10 mouse cellular contexts compared by ENCODE assay signal in genomic region chr19:4170723-4171392, GRCm38 (mm10). TPM values are rescaled to one million over a fixed set of nuclear protein-coding genes. Genes with fewer than 3 reads are reported as not detected.
DNase-seq lines count a peak whose midpoint lies in the region; ATAC-seq and TF ChIP-seq lines count a peak whose summit lies in the region.
"Had no signal": no experiment of that assay in that cellular context is flagged by ENCODE, and none has a peak within 500 bp of the region (broad histone marks: within the 10 kb centered on the region; RNA-seq: fewer than 3 reads in every experiment).

No protein-coding gene starts in this region.

- no peak for TF ChIP-seq CTCF in heart, adult 2 months (IDR thresholded peaks at IDR 0.05)
- no peak for TF ChIP-seq CTCF in E14TG2a.4 (conservative IDR thresholded peaks at IDR 0.05; ENCODE audit: low read length)

- WGBS in heart, adult 2 months: 81% methylated on average over 10 of the region's 10 CpGs
- 86% methylated on average over 10 of the region's 10 CpGs for WGBS in heart, embryonic 11.5 days (ENCODE audit: insufficient replicate concordance)
- 81% methylated on average over 10 of the region's 10 CpGs for WGBS in kidney, embryonic 14.5 days

- no peak overlapping the region for H3K4me3 ChIP-seq in heart, adult 2 months
- H3K4me3 ChIP-seq in heart, embryonic 11.5 days (ENCODE audit: low read depth, low read length): no peak overlapping the region
- no peak overlapping the region for H3K4me3 ChIP-seq in kidney, embryonic 14.5 days (ENCODE audit: low read length)
- peak overlapping the region; percentile 84 for H3K4me3 ChIP-seq in E14TG2a.4 (replicated peaks; ENCODE audit: low read length)

- no peak for TF ChIP-seq POLR2A in heart, adult 2 months (IDR thresholded peaks at IDR 0.05; ENCODE audit: insufficient read depth, low read depth, low read length)

- H3K27ac ChIP-seq in heart, adult 2 months: peak overlapping the region; percentile 92
- H3K27ac ChIP-seq in heart, embryonic 11.5 days (ENCODE audit: low read depth, low read length): no peak overlapping the region
- H3K27ac ChIP-seq in kidney, embryonic 14.5 days (ENCODE audit: low read depth, low read length): no peak overlapping the region

- no peaks in the 10 kb centered on the region for H3K27me3 ChIP-seq in heart, adult 2 months (ENCODE audit: control insufficient read depth, insufficient read depth, low read length)
- no peaks in the 10 kb centered on the region for H3K27me3 ChIP-seq in heart, embryonic 11.5 days (ENCODE audit: control insufficient read depth, insufficient read depth, low read length)
- no peaks in the 10 kb centered on the region for H3K27me3 ChIP-seq in kidney, embryonic 14.5 days (ENCODE audit: control insufficient read depth, insufficient read depth, low read length)
- peaks cover 7% of the 10 kb centered on the region; the same call in 1 of the 2 replicates for H3K27me3 ChIP-seq in E14TG2a.4 (ENCODE audit: insufficient read depth, low read length)

- TF ChIP-seq EP300 in heart, adult 2 months (IDR thresholded peaks at IDR 0.05; ENCODE audit: insufficient read depth, low read depth, low read length): no peak

- H3K9ac ChIP-seq in heart, adult 2 months (ENCODE audit: low read depth, low read length): peak overlapping the region; percentile 52; the same call in 1 of the 2 replicates
- no peak overlapping the region for H3K9ac ChIP-seq in heart, embryonic 11.5 days (ENCODE audit: low read depth, low read length)
- 0 out of 2 replicates have a peak overlapping the region, but pooled peaks have one; percentile 23 for H3K9ac ChIP-seq in kidney, embryonic 14.5 days (ENCODE audit: low read depth, low read length)

- peaks cover 8% of the 10 kb centered on the region for H3K4me1 ChIP-seq in heart, adult 2 months (ENCODE audit: control insufficient read depth, insufficient read depth, low read length)
- peaks cover 29% of the 10 kb centered on the region for H3K4me1 ChIP-seq in heart, embryonic 11.5 days (ENCODE audit: control insufficient read depth, insufficient read depth, low read length)
- H3K4me1 ChIP-seq in kidney, embryonic 14.5 days (ENCODE audit: control insufficient read depth, insufficient read depth, low read length): peaks cover 19% of the 10 kb centered on the region
- peaks cover 84% of the 10 kb centered on the region for H3K4me1 ChIP-seq in E14TG2a.4 (replicated peaks; ENCODE audit: low read depth, low read length)

- H3K79me2 ChIP-seq in heart, adult 2 months (replicated peaks; ENCODE audit: control insufficient read depth, insufficient read depth, low read length): no peaks in the 10 kb centered on the region

- ATAC-seq in heart, embryonic 11.5 days (replicated peaks; ENCODE audit: insufficient number of reproducible peaks, low FRiP score, low TSS enrichment): no peak
- ATAC-seq in kidney, embryonic 14.5 days (ENCODE audit: low FRiP score, low TSS enrichment): no peak
- no peak for ATAC-seq in monocyte, adult 5-6 weeks (replicated peaks; ENCODE audit: insufficient number of reproducible peaks, low FRiP score, low TSS enrichment, poor library complexity, severe bottlenecking)

- H3K4me2 ChIP-seq in heart, embryonic 11.5 days: no peak overlapping the region
- no peak overlapping the region for H3K4me2 ChIP-seq in kidney, embryonic 14.5 days (replicated peaks; ENCODE audit: low read depth, low read length)

- H3K36me3 ChIP-seq in heart, adult 2 months (ENCODE audit: control insufficient read depth, insufficient read depth, low read length): no peaks in the 10 kb centered on the region
- H3K36me3 ChIP-seq in heart, embryonic 11.5 days (ENCODE audit: control insufficient read depth, insufficient read depth, low read length): no peaks in the 10 kb centered on the region
- no peaks in the 10 kb centered on the region for H3K36me3 ChIP-seq in kidney, embryonic 14.5 days (ENCODE audit: control insufficient read depth, insufficient read depth, low read length)
- H3K36me3 ChIP-seq in E14TG2a.4 (ENCODE audit: insufficient read depth, low read length): no peaks in the 10 kb centered on the region
- H3K36me3 ChIP-seq: midbrain, embryonic 12.5 days had no signal

- intact Hi-C loops in heart, adult 2 months (cut with DNase I): loop anchor here (1.0 to 2.0 kb wide), 2 partner anchors 21 to 58 kb away; partner anchors contain the start of gene Ppp1ca

- peak in 1 of 2 experiments; percentile 30 for DNase-seq in heart, adult 2 months
- no peak for DNase-seq in kidney, adult 18-20 months
- peak; percentile 10 to 19 for DNase-seq in cerebellum, postnatal 10 days
- no peak for DNase-seq in layer of hippocampus, adult 9-11 months
- DNase-seq: right cerebral cortex, postnatal 25 days had no signal

- no peaks in the 10 kb centered on the region for H3K9me3 ChIP-seq in heart, embryonic 11.5 days (replicated peaks; ENCODE audit: control insufficient read depth, low read length)
- no peaks in the 10 kb centered on the region for H3K9me3 ChIP-seq in kidney, embryonic 14.5 days (ENCODE audit: control insufficient read depth, low read length)
- no peaks in the 10 kb centered on the region for H3K9me3 ChIP-seq in E14TG2a.4 (ENCODE audit: low read length)
- H3K9me3 ChIP-seq: midbrain, embryonic 12.5 days had no signal

RNA-seq across cellular contexts. Expression of gene Carns1, which starts 4.4 kb away (rescaled TPM):
- total RNA-seq in heart, adult 2 months (2021): 10 to 100 TPM; 24.4 to 27.0 TPM
- polyA plus RNA-seq in heart, adult 2 months (2012; rRNA removed): 78.0 and 79.1 TPM in 2 replicates
- polyA plus RNA-seq in heart, embryonic 11.5 days (2014; fragmentation: Nextera tagmentation; extraction: Ambion mirVana): 2.1 and 2.8 TPM in 2 replicates
- polyA plus RNA-seq in kidney, embryonic 14.5 days (2014; fragmentation: Nextera tagmentation; extraction: Ambion mirVana): 1.7 and 1.9 TPM in 2 replicates
- 14.1 to 18.7 TPM (median 14.2 TPM) in 3 replicates for total RNA-seq in monocyte, adult 5-6 weeks (2017)

RNA-seq across cellular contexts. Expression of gene Rps6kb2, which starts 7.7 kb away (rescaled TPM):
- total RNA-seq in heart, adult 2 months (2021): 10 to 100 TPM; 14.7 to 18.2 TPM
- polyA plus RNA-seq in heart, adult 2 months (2012; rRNA removed): 29.5 and 32.9 TPM in 2 replicates
- 34.3 and 38.1 TPM in 2 replicates for polyA plus RNA-seq in heart, embryonic 11.5 days (2014; fragmentation: Nextera tagmentation; extraction: Ambion mirVana)
- polyA plus RNA-seq in kidney, embryonic 14.5 days (2014; fragmentation: Nextera tagmentation; extraction: Ambion mirVana): 33.4 and 42.0 TPM in 2 replicates
- 22.8 to 27.8 TPM (median 27.0 TPM) in 3 replicates for total RNA-seq in monocyte, adult 5-6 weeks (2017)

RNA-seq across cellular contexts. Expression of gene Ptprcap, which starts 17.5 kb away (rescaled TPM):
- 1 to 10 TPM; 1.1 to 1.7 TPM for total RNA-seq in heart, adult 2 months (2021)
- polyA plus RNA-seq in heart, adult 2 months (2012; rRNA removed): 2.2 and 6.4 TPM in 2 replicates
- 1.3 and 1.7 TPM in 2 replicates for polyA plus RNA-seq in heart, embryonic 11.5 days (2014; fragmentation: Nextera tagmentation; extraction: Ambion mirVana)
- polyA plus RNA-seq in kidney, embryonic 14.5 days (2014; fragmentation: Nextera tagmentation; extraction: Ambion mirVana): 0.57 and 0.80 TPM in 2 replicates
- total RNA-seq in monocyte, adult 5-6 weeks (2017): 133 to 326 TPM (median 178 TPM) in 3 replicates

RNA-seq across cellular contexts. Expression of gene Tbc1d10c, which starts 20.2 kb away (rescaled TPM):
- total RNA-seq in heart, adult 2 months (2021): 10 to 100 TPM; 12.4 to 14.4 TPM
- 13.7 and 15.8 TPM in 2 replicates for polyA plus RNA-seq in heart, adult 2 months (2012; rRNA removed)
- polyA plus RNA-seq in heart, embryonic 11.5 days (2014; fragmentation: Nextera tagmentation; extraction: Ambion mirVana): 1.0 and 1.3 TPM in 2 replicates
- 2.7 and 3.2 TPM in 2 replicates for polyA plus RNA-seq in kidney, embryonic 14.5 days (2014; fragmentation: Nextera tagmentation; extraction: Ambion mirVana)
- total RNA-seq in monocyte, adult 5-6 weeks (2017): 71.5 to 178 TPM (median 83.5 TPM) in 3 replicates

RNA-seq across cellular contexts. Expression of gene Ppp1ca, which starts 21.0 kb away (rescaled TPM):
- 100 to 1,000 TPM; 272 to 313 TPM for total RNA-seq in heart, adult 2 months (2021)
- 406 and 497 TPM in 2 replicates for polyA plus RNA-seq in heart, adult 2 months (2012; rRNA removed)
- 749 and 760 TPM in 2 replicates for polyA plus RNA-seq in heart, embryonic 11.5 days (2014; fragmentation: Nextera tagmentation; extraction: Ambion mirVana)
- 987 and 1,041 TPM in 2 replicates for polyA plus RNA-seq in kidney, embryonic 14.5 days (2014; fragmentation: Nextera tagmentation; extraction: Ambion mirVana)
- total RNA-seq in monocyte, adult 5-6 weeks (2017): 479 to 544 TPM (median 541 TPM) in 3 replicates

Comparison
In these comparisons a context has a peak if more than half of its experiments do, and no peak if none do; other contexts are left out.
1. RNA of gene Carns1, which starts 4.4 kb away (polyA plus RNA-seq): 78.0 to 79.1 TPM in heart, adult 2 months; 2.1 to 2.8 TPM in heart, embryonic 11.5 days and 1.7 to 1.9 TPM in kidney, embryonic 14.5 days; every median in the first group is over 10 times any median in the second.
2. DNase-seq: peak in cerebellum, postnatal 10 days (2 of 2); none in kidney, adult 18-20 months (single experiment) and layer of hippocampus, adult 9-11 months (single experiment).